Mouse (Mus musculus) limb, embryonic 10.5 days (tissue): Measurements from ENCODE around the gene Flrt3. TPM values are rescaled to one million over a fixed set of nuclear protein-coding genes. Genes with fewer than 3 reads are reported as not detected.

ENCODE experiments used
- DNase-seq: peaks from one replicate; pipeline ENCODE4 v3.0.0-alpha.2; 2017; ENCODE audit warnings: low spot score
- H3K27ac ChIP-seq: fragments of 300-500 bp; sonication (generic); 2 replicates; pipeline ENCODE4 v1.5.1; 2016; ENCODE audit warnings: mild to moderate bottlenecking
- H3K27me3 ChIP-seq: fragments of 300-500 bp; sonication (generic); 2 replicates; pipeline ENCODE4 v1.6.1; 2016; ENCODE audit warnings: low read depth, mild to moderate bottlenecking; ENCODE audit not compliant: poor library complexity, severe bottlenecking
- H3K36me3 ChIP-seq: fragments of 300-500 bp; sonication (generic); 2 replicates; pipeline ENCODE4 v1.6.1; 2016; ENCODE audit warnings: mild to moderate bottlenecking, moderate library complexity
- H3K4me1 ChIP-seq: fragments of 300-500 bp; sonication (generic); 2 replicates; pipeline ENCODE4 v1.6.1; 2016
- H3K4me3 ChIP-seq: fragments of 300-500 bp; sonication (generic); 2 replicates; pipeline ENCODE4 v1.5.1; 2016; ENCODE audit warnings: mild to moderate bottlenecking, moderate library complexity
- H3K9me3 ChIP-seq: fragments of 300-500 bp; sonication (generic); replicated peaks from 2 replicates; pipeline ENCODE4 v1.6.1; 2016; ENCODE audit warnings: mild to moderate bottlenecking
- WGBS: fragments of 180-500 bp; shearing (Covaris S2); methylation state at CpG from one replicate; pipeline ENCODE4 v1.1.7; 2016; 5-methylcytosine and 5-hydroxymethylcytosine counted together
- polyA plus RNA-seq: library from polyadenylated mRNA; unstranded; fragments of >200 nt; fragmentation: Nextera tagmentation; extraction: Ambion mirVana; gene quantifications from 2 replicates; pipeline ENCODE4 v1.2.1, GENCODE M21; 2016

The Flrt3 gene
- 60.7 and 69.3 TPM in 2 replicates for polyA plus RNA-seq

- peak; percentile 88 for DNase-seq
- WGBS = under 1% methylated on average over 26 of the region's 26 CpGs
- H3K4me3 ChIP-seq = peak within 1 kb of the TSS; percentile 67
- H3K4me1 ChIP-seq = peaks cover 39% of the 10 kb centered on the region
- H3K36me3 ChIP-seq = no peaks in the 10 kb centered on the region
- H3K27me3 ChIP-seq = no peaks in the 10 kb centered on the region
- H3K27ac ChIP-seq = peak within 1 kb of the TSS; percentile 92
- H3K9me3 ChIP-seq = no peaks in the 10 kb centered on the region
These were observed at the start of gene Flrt3 for GRCm38 (mm10) chr2:140670963-140671702. Gene Flrt3 (minus strand): TSS chr2:140671469.

- DNase-seq = no peak
- Histone ChIP-seq H3K4me1 (no peaks in the 10 kb centered on the region), H3K27ac (no peak overlapping the region), H3K9me3 (no peaks in the 10 kb centered on the region), H3K4me3 (no peak overlapping the region), H3K27me3 (no peaks in the 10 kb centered on the region), H3K36me3 (no peaks in the 10 kb centered on the region)
- 86% methylated on average over 9 of the region's 9 CpGs for WGBS
These were observed 46.1 kb upstream of the Flrt3 start for GRCm38 (mm10) chr2:140717407-140717806.

GRCm38 (mm10) chr2:140715822-140716221 is 44.6 kb upstream of the Flrt3 start:
- no peaks in the 10 kb centered on the region for H3K9me3 ChIP-seq
- no peak overlapping the region for H3K4me3 ChIP-seq
- H3K27me3 ChIP-seq = no peaks in the 10 kb centered on the region
- H3K27ac ChIP-seq = no peak overlapping the region
- 88% methylated on average over 4 of the region's 4 CpGs for WGBS
- no peaks in the 10 kb centered on the region for H3K4me1 ChIP-seq
- DNase-seq = no peak
- no peaks in the 10 kb centered on the region for H3K36me3 ChIP-seq

- Histone ChIP-seq H3K27me3 (no peaks in the 10 kb centered on the region), H3K9me3 (no peaks in the 10 kb centered on the region), H3K4me3 (no peak overlapping the region), H3K36me3 (no peaks in the 10 kb centered on the region), H3K4me1 (peaks cover 31% of the 10 kb centered on the region), H3K27ac (no peak overlapping the region)
- DNase-seq = no peak
- 88% methylated on average over 5 of the region's 5 CpGs for WGBS
These were observed 36.3 kb upstream of the Flrt3 start for GRCm38 (mm10) chr2:140707550-140707949.

- peaks cover 34% of the 10 kb centered on the region for H3K4me1 ChIP-seq
- no peak for DNase-seq
- 7% methylated on average over 2 of the region's 2 CpGs for WGBS
- H3K27me3 ChIP-seq = no peaks in the 10 kb centered on the region
- no peaks in the 10 kb centered on the region for H3K9me3 ChIP-seq
- H3K36me3 ChIP-seq = no peaks in the 10 kb centered on the region
- H3K27ac ChIP-seq = peak overlapping the region; percentile 58; the same call in 1 of the 2 replicates
- H3K4me3 ChIP-seq = no peak overlapping the region
These were observed 34.0 kb upstream of the Flrt3 start for GRCm38 (mm10) chr2:140705278-140705677.

- no peak overlapping the region for H3K4me3 ChIP-seq
- peaks cover 44% of the 10 kb centered on the region for H3K4me1 ChIP-seq
- DNase-seq = no peak
- H3K36me3 ChIP-seq = no peaks in the 10 kb centered on the region
- WGBS = 22% methylated on average over 3 of the region's 3 CpGs
- H3K9me3 ChIP-seq = no peaks in the 10 kb centered on the region
- H3K27ac ChIP-seq = peak overlapping the region; percentile 66
- no peaks in the 10 kb centered on the region for H3K27me3 ChIP-seq
These were observed 32.9 kb upstream of the Flrt3 start for GRCm38 (mm10) chr2:140704146-140704545.

GRCm38 (mm10) chr2:140703377-140703776 is 32.1 kb upstream of the Flrt3 start:
- peaks cover 52% of the 10 kb centered on the region for H3K4me1 ChIP-seq
- WGBS = 53% methylated on average over 4 of the region's 4 CpGs
- H3K27me3 ChIP-seq = no peaks in the 10 kb centered on the region
- no peaks in the 10 kb centered on the region for H3K9me3 ChIP-seq
- H3K4me3 ChIP-seq = no peak overlapping the region
- H3K36me3 ChIP-seq = no peaks in the 10 kb centered on the region
- 0 out of 2 replicates have a peak overlapping the region, but pooled peaks have one; percentile 36 for H3K27ac ChIP-seq
- no peak for DNase-seq

- Histone ChIP-seq H3K36me3 (no peaks in the 10 kb centered on the region), H3K4me1 (peaks cover 36% of the 10 kb centered on the region), H3K27ac (peak overlapping the region; percentile 85), H3K27me3 (no peaks in the 10 kb centered on the region), H3K4me3 (no peak overlapping the region), H3K9me3 (no peaks in the 10 kb centered on the region)
- 26% methylated on average over 3 of the region's 3 CpGs for WGBS
- DNase-seq = no peak
These were observed 27.3 kb upstream of the Flrt3 start for GRCm38 (mm10) chr2:140698585-140698984.

GRCm38 (mm10) chr2:140693845-140694244 is 22.6 kb upstream of the Flrt3 start:
- 85% methylated on average over 5 of the region's 5 CpGs for WGBS
- DNase-seq = no peak
- H3K27ac ChIP-seq = no peak overlapping the region

GRCm38 (mm10) chr2:140692461-140692860 is 21.2 kb upstream of the Flrt3 start:
- Histone ChIP-seq H3K4me1 (peaks cover 12% of the 10 kb centered on the region), H3K27ac (no peak overlapping the region), H3K36me3 (no peaks in the 10 kb centered on the region), H3K9me3 (no peaks in the 10 kb centered on the region), H3K4me3 (no peak overlapping the region), H3K27me3 (no peaks in the 10 kb centered on the region)
- WGBS = 54% methylated on average over 4 of the region's 4 CpGs
- no peak for DNase-seq

More at GRCm38 (mm10) chr2:140693845-140694244, 22.6 kb upstream of the Flrt3 start:
- Histone ChIP-seq H3K4me3 (no peak overlapping the region), H3K36me3 (no peaks in the 10 kb centered on the region), H3K9me3 (no peaks in the 10 kb centered on the region), H3K4me1 (peaks cover 23% of the 10 kb centered on the region), H3K27me3 (no peaks in the 10 kb centered on the region)

GRCm38 (mm10) chr2:140691403-140691802 is 20.1 kb upstream of the Flrt3 start:
- 86% methylated on average over 1 of the region's 1 CpGs for WGBS
- H3K9me3 ChIP-seq = no peaks in the 10 kb centered on the region

GRCm38 (mm10) chr2:140690906-140691305 is 19.6 kb upstream of the Flrt3 start:
- no peak for DNase-seq
- no peaks in the 10 kb centered on the region for H3K27me3 ChIP-seq
- H3K4me3 ChIP-seq = no peak overlapping the region
- peaks cover 18% of the 10 kb centered on the region for H3K4me1 ChIP-seq
- no peaks in the 10 kb centered on the region for H3K9me3 ChIP-seq
- no peak overlapping the region for H3K27ac ChIP-seq
- WGBS = 90% methylated on average over 2 of the region's 2 CpGs
- no peaks in the 10 kb centered on the region for H3K36me3 ChIP-seq

More at GRCm38 (mm10) chr2:140691403-140691802, 20.1 kb upstream of the Flrt3 start:
- Histone ChIP-seq H3K36me3 (no peaks in the 10 kb centered on the region), H3K4me3 (no peak overlapping the region), H3K4me1 (peaks cover 18% of the 10 kb centered on the region), H3K27ac (no peak overlapping the region), H3K27me3 (no peaks in the 10 kb centered on the region)
- no peak for DNase-seq

GRCm38 (mm10) chr2:140676728-140677127 is 5.5 kb upstream of the Flrt3 start:
- WGBS = 26% methylated on average over 3 of the region's 3 CpGs

More at GRCm38 (mm10) chr2:140676728-140677127, 5.5 kb upstream of the Flrt3 start:
- Histone ChIP-seq H3K27me3 (no peaks in the 10 kb centered on the region), H3K4me1 (peaks cover 7% of the 10 kb centered on the region), H3K36me3 (no peaks in the 10 kb centered on the region), H3K9me3 (no peaks in the 10 kb centered on the region), H3K4me3 (no peak overlapping the region), H3K27ac (no peak overlapping the region)
- no peak for DNase-seq
